Mouse (Mus musculus) cerebellum, adult 9-11 months (tissue): ENCODE measurements around the gene Smdt1.
"Not testable (repeated sequence)": the region's sequence is repeated elsewhere in the genome, so short reads cannot be mapped to it uniquely, and the experiment has no call there.

Source experiments
- DNase-seq: peaks from one replicate; pipeline ENCODE4 v3.0.0; 2022

The Smdt1 gene

DNA sequence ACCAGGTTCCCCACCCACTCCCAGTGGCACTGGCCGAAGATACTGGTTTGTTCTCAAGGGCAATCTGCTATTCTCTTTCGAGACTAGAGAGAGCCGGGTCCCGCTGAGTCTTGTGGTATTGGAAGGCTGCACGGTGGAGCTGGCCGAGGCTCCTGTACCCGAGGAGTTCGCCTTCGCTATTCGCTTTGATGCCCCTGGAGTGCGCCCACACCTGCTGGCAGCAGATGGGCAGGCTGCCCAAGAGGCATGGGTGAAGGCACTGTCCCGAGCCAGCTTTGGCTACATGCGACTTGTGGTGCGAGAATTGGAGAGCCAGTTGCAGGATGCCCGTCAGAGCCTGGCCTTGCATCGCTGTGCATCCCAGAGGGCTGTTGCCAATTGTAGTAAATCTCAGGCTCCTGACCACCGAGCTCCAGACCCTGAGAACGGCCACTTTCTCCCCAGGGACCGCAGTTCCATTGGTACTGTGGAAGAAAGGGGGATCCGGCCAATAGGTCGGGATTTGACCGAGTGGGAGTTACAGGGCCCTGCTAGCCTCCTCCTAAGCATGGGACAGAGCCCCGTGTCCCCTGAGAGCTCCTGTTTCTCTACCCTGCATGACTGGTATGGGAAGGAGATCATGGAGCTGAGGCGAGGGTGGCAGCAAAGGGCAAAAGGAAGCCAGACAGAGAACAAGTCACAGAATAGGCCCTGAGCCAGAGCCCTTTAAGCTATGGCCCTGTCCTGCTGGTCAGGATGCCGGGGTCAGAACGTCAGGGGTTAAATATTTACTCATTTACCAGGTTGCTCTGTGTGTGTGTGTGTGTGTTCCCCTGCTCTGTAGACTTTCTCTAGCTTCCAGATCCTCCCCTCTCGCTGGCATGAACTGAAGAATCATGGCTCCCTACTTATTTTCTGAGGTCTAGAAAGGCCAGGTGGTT is 4.9 kb downstream of the Smdt1 start:
- peak; percentile 60 for DNase-seq

DNA sequence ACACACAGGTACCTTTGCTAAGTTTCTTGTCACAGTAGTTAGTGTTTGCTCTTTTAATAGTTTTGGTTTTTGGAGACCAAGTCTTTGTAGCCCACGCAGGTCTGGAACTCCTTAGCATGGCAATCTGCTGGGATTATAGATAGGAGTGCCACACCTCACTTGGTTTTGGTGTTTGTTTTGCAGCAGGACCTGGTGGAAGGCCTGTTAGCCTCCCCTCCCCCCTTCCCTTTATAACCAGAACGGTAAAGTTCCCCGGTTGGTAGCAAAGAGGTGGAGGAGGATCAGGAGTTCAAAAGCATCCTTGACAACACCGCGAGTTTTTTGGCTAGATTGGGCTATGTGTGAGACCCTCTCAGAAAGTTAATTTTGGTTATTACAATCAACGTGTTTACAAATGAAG is 6.2 kb downstream of the Smdt1 start:
- peak; percentile 53 for DNase-seq

DNA sequence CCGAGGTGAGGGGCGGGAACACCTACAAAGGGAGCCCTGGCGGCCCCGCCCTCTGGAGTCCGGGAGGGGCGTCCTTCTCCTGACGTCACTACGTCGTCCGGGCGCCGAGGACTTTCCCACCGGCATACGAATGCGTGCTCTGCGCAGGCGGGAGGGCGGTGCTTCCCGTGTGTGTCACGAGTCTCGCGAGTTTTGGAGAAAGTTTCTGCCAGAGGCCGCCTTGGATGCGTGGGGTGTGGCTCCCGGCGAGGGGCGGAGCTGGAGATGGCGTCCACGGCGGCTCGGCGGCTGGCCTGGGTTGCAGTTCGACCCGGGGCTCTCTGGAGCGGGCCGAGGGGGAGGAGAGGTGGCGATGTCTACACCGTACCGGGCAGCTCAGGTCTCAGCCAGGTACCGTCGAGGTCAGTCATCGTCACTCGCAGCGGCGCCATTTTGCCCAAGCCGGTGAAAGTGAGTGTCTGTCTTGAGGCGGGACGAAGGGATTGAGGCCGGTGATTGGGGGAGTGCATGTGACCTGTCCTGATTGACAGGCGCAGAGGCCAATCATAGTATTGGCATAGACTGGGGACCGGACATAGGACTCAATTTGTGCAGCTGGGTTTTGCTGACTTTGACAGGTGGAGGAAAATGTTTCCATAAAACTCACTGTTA is 7.2 kb downstream of the Smdt1 start:
- peak; percentile 98 for DNase-seq

DNA sequence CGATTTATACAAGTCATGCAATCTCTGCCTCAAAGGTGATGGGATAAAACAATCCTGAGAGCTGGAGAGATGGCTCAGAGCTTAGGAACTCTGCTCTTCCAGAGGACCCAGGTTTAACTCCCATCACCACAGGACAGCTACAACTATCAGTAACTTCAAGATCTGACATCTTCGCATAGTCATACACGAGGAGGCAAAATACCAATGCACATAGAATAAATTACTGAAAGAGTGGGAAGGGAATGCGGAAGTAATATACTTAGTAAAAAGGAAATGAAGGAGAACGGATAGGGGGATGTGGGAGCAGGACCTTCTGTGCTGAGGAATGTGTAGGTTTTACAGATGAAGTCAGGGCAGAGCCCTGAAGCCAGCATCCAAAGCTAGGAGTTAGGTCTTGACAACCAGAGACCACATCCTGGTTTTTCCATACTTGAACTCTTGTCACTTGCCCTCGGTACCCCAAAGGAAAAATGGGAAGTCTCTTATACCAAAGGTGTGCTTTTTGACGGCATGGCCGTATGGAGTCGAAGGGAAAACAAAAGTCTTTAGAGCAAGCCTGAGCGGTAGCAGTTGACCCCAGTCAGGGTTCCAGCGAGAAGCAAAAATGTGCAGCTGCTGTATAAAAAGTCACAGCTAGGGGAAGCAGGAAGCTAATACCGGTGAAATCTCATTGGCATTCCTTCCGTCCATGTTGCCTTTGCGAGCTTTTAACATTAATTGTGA is 8.0 kb downstream of the Smdt1 start:
- peak; percentile 44 for DNase-seq

DNA sequence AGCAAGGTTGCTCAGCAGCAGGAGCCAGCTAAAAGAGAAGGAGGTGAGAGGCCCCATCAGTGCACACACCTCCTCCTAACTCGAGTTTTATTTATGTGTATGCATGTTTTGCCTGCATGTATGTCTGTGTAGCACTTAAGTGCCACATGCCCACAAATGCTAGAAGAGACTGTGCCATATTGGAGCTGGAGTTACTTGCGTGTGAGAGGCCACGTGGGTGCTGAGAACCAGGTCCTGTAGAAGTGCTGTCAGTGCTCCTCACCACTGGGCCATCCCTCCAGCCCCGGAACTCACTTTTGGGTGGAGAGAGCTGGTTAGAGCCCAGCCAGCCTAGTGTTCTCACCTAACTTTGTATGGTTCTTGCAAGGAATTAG is 8.5 kb downstream of the Smdt1 start:
- DNase-seq = no peak

DNA sequence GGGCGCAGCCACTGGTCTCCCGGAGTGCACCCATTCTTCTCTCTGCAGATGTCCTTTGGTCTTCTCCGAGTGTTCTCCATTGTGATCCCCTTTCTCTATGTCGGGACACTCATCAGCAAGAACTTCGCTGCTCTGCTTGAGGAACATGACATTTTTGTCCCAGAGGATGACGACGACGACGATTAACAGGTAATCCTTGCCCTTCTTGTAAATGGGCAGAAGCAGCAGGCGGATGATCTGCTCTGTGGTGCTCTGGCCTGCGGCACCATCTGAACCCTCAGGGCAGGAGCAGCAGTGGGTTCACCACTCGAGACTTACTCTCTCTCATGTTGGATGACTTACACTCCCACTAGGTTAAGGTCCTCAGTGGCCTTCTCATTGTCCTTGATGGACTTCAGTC is 9.1 kb downstream of the Smdt1 start:
- no peak for DNase-seq

DNA sequence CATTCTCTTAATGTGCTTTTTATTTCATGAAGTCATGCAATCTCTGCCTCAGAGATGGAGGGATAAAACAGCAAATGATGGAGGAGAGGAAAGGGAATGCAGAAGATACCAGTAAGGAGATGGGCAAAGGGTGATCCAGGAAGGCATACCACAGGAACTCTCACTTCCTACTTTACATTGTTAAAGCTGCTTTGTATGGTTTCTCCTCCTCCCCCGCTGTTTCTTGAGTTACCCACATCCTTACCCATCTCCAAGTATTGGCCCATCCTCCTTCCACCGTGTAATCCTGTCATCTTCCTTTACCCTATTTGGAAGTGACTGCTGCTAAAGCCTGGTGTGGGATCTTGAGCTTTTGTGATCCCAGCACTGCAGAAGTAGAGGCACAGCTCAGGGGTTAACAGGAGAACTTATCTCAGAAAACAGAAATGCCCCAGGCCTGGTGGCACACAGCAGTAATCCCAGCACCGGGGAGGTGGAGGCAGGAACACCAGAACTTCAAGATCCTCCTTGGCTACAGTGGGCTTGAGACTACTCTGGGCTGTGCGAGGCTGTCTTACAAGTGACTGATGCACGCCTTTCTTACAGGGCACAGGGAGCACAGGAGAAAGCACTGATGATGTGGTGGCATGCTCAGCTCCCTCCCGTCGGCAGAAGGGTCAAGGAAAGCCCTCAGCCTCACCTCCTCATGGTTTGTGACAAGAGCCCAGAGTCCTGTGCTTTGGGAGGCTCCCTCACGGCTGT is 9.7 kb downstream of the Smdt1 start:
- no peak for DNase-seq

DNA sequence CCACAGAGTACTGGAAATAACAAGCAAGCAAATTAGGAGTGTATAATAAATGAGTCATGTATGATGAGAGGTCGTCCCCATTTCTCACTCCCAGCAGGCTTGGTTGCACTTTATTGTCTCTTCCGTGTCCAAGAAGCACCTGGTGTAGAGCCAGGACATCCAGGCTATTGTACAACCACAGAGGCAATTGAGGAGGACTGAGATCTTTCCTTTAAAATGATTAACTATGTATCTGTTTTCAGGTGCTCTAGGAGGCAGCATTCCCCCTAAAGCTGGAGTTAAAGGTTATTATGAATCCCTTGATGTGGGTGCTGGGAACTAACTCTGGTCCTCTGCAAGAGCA is 10.2 kb downstream of the Smdt1 start:
- DNase-seq = no peak

DNA sequence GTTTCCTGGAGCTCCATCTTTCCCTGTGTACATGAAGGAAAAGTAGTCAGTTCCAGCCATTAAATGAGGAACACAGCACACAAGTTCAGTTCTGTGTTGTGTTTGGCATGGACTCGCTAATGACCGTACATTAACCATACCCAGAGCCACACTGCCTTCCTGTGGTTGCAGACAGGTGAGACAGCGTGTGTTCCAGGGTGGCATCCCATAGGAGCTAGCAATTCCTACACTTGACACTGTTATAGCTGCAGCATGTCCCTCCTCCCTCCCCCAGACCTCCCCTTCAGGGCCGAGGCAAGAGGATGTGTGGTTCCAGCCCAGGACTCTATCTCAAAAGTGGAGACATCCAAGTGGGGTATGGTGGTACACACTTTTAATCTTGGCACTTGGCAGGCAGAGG is 11.6 kb downstream of the Smdt1 start:
- DNase-seq = no peak

DNA sequence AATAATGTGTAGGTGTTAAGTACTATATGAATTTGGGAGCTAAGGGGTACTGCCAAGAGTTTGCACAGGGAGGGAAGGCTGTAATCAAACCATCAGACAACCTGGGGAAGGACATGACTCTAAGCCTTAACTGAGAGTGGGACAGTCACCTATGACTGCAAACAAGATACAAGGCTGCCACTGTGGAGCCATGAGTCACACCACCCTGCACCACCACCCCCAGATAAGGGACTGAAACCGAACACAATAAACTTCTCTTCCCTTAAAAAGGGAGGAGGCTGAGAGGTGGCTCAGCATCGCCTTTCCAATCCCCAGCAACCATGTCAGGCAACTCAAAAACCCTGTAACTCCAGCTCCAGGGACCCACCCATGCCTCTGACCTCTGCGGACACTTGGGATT is 12.7 kb downstream of the Smdt1 start:
- no peak for DNase-seq

DNA sequence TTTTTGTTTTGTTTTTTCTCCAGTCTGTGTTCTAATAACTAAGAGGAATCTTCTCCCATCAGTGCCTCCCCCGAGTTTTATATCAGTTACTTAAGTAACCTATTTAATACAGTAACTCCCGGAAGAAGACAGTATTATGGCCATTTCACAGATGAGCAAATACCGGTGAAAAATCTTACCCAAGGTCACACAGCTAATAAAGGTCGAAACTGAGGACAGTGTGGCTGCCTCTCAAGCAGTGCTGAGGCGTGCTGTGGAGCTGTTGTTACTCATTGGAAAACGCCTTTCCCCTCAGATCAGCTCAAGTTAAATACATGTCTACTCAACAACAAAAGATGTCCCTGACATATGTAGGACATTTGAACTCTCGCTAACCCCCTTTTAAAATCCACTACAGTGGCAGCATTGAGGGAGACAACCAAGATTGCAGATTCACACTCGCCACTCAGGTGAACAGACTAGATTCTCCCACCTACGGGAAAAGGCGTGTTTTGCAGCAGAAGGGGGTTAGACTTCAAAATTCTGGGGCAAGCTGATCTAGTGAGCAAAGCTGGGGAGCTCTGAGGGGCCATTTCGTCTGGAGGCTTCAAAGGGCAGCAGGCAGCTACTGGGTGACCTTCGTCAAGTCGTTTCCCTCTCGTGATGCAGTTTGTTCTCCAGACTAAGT is 14.5 kb downstream of the Smdt1 start:
- no peak for DNase-seq

DNA sequence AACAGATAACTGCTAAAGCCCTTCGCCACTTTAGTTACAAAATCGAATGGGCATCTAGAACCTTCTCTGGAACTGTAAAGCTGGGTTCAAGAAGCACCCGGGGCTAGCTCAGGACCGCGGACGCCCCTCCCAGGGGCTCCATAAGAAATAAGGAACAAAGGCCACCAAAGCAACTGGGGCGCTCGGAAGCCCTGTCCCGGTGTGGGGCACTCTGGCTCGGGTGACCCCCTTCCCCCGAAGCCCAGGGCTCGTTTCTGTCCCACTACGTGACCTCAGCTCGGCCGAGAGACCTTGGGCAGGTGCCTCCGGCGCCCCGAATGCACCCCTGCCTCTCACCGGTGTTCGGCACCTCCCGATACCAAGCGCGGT is 15.0 kb downstream of the Smdt1 start:
- DNase-seq = no peak

DNA sequence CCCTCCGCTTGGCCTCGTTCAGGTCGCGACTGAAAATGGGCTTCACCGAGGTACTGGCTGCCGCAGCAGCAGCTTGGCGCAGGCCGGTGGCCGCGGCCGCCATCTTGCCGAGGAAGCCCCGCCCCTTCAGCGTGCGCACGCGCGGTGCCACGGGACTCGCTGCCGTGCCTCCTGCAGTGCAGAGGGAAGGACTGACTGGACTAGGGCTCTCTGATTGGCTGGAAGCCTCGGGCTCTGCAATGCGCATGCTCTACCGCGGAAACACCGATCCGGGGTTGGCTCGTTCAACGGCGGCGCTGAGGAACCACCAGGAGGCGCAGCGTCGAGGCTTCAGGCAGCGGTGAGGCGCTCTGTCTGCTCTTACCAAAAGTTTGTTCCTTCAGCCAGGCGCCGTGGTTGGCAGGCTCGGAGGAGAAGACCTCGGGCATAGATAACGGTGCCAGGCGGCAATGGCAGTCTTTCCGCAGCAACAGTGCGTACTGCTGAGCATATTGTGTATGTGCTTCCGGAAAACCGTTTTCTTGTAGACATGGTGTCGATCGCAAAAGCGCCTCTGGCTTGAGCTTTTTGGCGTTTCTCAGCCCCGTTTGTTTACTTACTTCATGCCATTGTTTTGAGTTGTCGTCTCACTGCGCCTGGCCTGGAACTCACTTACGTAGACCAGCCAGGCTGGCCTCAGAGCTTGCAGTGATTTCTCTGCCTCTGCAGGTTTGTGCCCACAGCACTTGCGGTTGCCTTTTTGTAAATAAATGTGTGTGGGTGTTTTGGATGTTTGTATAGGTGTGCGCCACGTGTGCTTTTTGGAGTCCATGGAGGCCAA is 15.6 kb downstream of the Smdt1 start, which contains the start of gene Ndufa6:
Gene Ndufa6, minus strand, starts transcription at position 197 of the 820 bp plus-strand sequence.
- DNase-seq = peak; percentile 98

DNA sequence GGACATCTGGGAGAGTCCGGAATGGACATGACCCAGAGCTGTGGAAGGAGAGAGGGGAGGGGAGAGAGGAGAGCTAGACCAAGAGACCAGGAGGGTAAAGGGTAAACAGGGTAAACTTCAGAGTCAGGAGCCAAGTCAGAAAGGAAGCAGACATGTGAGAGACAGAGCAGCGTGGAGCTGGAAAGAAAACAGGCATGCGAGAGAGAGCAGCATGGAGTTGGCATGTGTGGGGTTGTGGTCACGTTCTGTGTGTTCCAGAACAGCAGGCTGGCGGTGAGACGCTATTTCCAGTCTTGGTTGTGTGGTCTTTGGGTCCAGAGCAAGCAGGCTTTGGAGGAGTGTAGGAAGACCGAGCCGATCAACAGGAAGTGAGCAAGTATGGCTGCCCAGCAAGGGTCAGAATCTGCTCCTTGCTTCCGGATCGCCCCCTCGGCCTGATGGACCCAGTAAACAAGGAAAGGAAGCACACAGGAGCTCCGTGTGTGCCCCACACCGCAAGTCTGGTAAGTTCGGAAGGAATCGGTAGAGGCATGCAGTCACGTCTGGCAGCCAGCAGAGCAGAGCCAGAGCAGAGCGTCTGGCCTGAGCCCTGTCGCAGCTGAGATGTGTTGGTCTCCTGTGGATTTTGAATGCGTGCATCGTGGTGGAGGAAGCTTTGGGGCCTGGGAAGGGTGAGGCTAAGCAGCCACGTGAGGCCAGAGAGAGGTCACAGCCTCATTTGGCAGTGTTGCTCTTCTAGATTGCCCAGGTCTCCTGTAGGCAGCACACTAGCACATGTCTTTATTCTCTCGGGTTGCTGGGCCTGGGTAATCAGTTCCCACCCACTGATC is 19.9 kb downstream of the Smdt1 start:
- DNase-seq = peak; percentile 2

DNA sequence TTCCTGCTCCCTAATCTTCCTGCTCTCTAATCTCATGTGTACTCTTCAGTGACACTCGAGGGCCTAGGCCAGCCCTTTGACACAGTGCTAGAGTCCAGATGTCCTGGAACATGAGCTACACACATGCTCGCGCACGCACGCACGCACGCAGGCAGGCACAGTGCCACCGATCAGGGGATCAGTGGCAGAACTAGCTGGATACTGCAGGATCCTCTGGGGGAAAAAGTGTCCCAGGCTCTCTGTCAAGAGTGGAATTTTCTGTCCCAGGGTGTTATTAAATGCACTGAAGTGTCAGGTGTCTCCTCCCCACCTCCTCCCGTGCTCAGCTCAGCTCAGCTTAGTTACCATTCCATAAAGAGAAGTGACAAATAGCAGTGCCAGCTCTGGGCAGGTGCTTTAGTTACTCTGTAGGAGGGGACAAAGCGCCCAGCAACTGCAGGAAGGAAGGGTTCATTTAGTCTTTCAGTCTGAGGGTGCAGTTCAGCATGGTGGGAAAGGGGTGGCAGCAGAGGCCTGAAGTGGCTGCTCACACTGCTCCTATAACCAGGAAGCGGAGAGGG is 22.8 kb downstream of the Smdt1 start:
- DNase-seq = no peak

DNA sequence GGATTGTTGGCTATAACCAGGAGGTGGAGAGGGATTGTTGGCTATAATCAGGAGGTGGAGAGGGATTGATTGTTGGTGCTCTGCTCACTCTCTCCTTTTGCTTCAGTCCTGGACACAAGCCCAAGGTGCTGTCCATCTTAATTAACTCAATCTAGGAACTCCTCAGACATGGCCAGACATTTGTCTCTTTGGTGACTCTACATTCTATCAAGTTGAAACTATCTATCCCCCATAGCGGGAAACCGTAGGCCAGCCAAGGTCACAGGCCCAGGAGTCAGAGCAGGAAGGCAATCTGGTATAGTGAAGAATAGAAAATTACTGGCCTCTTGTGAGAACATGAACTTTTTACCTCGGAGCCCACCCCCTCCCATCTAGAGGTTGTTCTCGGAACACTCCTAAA is 23.5 kb downstream of the Smdt1 start:
- DNase-seq = no peak

DNA sequence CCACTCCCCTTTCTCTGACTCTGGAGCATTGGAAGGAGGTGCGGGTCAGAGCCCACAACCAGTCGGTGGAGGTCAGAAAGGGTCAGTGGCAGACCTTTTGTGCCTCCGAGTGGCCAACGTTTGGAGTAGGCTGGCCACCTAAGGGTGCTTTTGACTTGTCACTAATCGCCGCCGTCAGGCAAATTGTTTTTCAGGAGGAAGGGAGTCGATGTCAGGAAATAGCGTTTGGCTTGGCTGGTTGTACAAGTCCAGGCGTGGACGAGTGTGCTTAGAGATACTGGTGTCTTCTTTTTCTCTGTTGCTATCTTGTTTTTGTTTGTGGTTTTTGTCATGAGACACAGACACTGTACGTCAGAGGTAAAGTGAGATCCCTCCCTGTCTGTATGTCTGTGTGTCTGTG is 25.0 kb downstream of the Smdt1 start:
- not testable (repeated sequence) for DNase-seq

DNA sequence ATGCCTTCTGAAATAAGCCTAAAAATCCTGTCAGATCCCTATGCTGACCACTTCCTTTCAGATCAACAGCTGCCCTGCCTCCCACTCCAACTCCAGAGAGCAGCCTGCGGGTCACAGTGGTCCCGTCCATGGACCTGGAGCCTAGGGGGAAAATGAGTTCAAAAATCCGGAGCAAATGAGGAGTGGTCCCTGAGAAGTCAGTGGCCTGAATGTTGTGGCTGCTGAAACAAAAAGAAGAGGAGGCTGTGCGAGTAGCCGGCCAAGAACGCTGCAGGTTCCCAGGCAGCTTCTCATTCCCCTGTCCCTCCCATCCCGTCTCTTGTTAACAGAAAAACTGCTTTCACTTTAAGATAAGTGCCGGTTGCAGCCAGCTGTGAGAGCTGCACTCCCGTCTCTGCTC is 25.8 kb downstream of the Smdt1 start:
- DNase-seq = not testable (repeated sequence)

DNA sequence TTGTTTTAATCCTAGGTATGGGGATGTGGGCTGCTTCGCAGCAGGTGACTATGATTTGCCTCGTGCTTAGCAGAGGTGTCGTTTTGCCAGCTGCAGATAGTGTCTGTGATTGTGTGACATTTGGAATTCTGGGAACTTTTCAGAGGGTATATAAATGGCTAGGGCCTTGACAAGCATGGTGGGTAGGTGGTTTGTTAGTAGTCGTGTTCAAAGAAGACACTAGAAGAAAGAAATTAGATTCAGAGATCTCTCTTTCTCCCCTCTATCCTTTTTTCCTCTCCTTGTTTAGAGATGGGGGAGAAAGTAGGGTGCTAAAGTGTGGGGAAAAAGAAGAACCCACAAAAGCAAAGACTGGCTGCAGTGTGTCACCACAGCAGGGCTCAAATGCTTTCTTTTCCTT is 29.4 kb downstream of the Smdt1 start:
- no peak for DNase-seq

DNA sequence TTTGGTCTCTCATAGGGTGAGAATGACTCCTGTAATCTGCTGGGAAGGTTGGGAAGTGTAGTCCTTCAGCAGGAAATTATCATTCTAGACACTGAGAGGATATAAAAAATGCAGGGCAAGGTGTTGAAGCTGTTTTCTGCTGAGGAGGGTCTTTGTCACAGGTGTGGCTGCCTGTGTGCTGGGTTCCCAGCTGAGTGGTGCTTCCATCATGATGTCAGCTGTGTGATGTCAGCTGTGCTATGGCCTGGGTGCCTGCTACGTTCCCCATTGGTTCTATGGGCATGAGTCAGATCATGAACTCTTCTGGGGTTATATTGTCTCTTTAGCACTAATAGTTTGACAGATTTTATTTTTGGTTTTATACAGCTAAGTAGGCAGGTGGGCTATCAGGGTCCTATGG is 30.1 kb downstream of the Smdt1 start:
- DNase-seq = no peak
